Mouse (Mus musculus): ENCODE data around the gene B3gnt2. TPM values are rescaled to one million over a fixed set of nuclear protein-coding genes. Genes with fewer than 3 reads are reported as not detected.

B3gnt2 gene
- polyA plus RNA-seq, 1 experiment from 2014 or later: 12.6 TPM

GRCm38 (mm10) chr11:22867691-22868090 is 6.9 kb upstream of the B3gnt2 start:
- 87% methylated on average over 5 of the region's 5 CpGs for WGBS
- Histone ChIP-seq H3K27ac (no peak overlapping the region), H3K36me3 (no peaks in the 10 kb centered on the region)

GRCm38 (mm10) chr11:22865635-22866246 is 5.0 kb upstream of the B3gnt2 start:
- ATAC-seq (ENCODE audit: borderline replicate concordance, extremely low read depth, low FRiP score, low TSS enrichment): no peak
- Histone ChIP-seq H3K4me1 (peaks cover 7% of the 10 kb centered on the region; the same call in 1 of the 2 replicates), H3K27me3 (0 out of 2 replicates have a peak, but pooled peaks cover 3% of the 10 kb centered on the region), H3K4me3 (no peak overlapping the region), H3K4me2 (no peak overlapping the region), H3K36me3 (no peaks in the 10 kb centered on the region), H3K27ac (no peak overlapping the region), H3K9ac (no peak overlapping the region), H3K9me3 (no peaks in the 10 kb centered on the region)
- WGBS: 87% methylated on average over 7 of the region's 7 CpGs

More at GRCm38 (mm10) chr11:22867691-22868090, 6.9 kb upstream of the B3gnt2 start:
- no peak for ATAC-seq (ENCODE audit: borderline replicate concordance, extremely low read depth, low FRiP score, low TSS enrichment)
- Histone ChIP-seq H3K4me2 (no peak overlapping the region), H3K27me3 (no peaks in the 10 kb centered on the region), H3K9me3 (no peaks in the 10 kb centered on the region), H3K4me1 (peaks cover 19% of the 10 kb centered on the region; the same call in 1 of the 2 replicates), H3K4me3 (no peak overlapping the region), H3K9ac (no peak overlapping the region)

- ATAC-seq (ENCODE audit: borderline replicate concordance, extremely low read depth, low FRiP score, low TSS enrichment): no peak
- Histone ChIP-seq H3K27ac (no peak overlapping the region), H3K36me3 (no peaks in the 10 kb centered on the region), H3K9me3 (no peaks in the 10 kb centered on the region), H3K4me3 (no peak overlapping the region), H3K4me2 (no peak overlapping the region), H3K27me3 (0 out of 2 replicates have a peak, but pooled peaks cover 3% of the 10 kb centered on the region), H3K4me1 (peaks cover 14% of the 10 kb centered on the region; the same call in 1 of the 2 replicates), H3K9ac (no peak overlapping the region)
- 58% methylated on average over 8 of the region's 8 CpGs for WGBS
Observed at GRCm38 (mm10) chr11:22864305-22865060, 3.7 kb upstream of the B3gnt2 start.

- no peak overlapping the region for H3K4me3 ChIP-seq
- no peak overlapping the region for H3K27ac ChIP-seq
- no peaks in the 10 kb centered on the region for H3K36me3 ChIP-seq
- H3K9me3 ChIP-seq: no peaks in the 10 kb centered on the region
- no peak overlapping the region for H3K4me2 ChIP-seq
- H3K9ac ChIP-seq: no peak overlapping the region
- H3K4me1 ChIP-seq: peaks cover 20% of the 10 kb centered on the region
- 48% methylated on average over 4 of the region's 4 CpGs for WGBS
- no peak for ATAC-seq (ENCODE audit: borderline replicate concordance, extremely low read depth, low FRiP score, low TSS enrichment)
- peaks cover 8% of the 10 kb centered on the region for H3K27me3 ChIP-seq
Observed at GRCm38 (mm10) chr11:22863581-22863980, 2.8 kb upstream of the B3gnt2 start.

- peaks cover 24% of the 10 kb centered on the region for H3K4me1 ChIP-seq
- peaks cover 12% of the 10 kb centered on the region for H3K27me3 ChIP-seq
- H3K36me3 ChIP-seq: no peaks in the 10 kb centered on the region
- H3K9me3 ChIP-seq: no peaks in the 10 kb centered on the region
- H3K4me3 ChIP-seq: no peak overlapping the region
- peak overlapping the region; percentile 95; the same call in 1 of the 2 replicates for H3K4me2 ChIP-seq
- WGBS: 56% methylated on average over 4 of the region's 4 CpGs
- no peak overlapping the region for H3K9ac ChIP-seq
- ATAC-seq (ENCODE audit: borderline replicate concordance, extremely low read depth, low FRiP score, low TSS enrichment): no peak
- no peak overlapping the region for H3K27ac ChIP-seq
Observed at GRCm38 (mm10) chr11:22861315-22861714, 554 bp upstream of the B3gnt2 start.

- WGBS: under 1% methylated on average over 55 of the region's 55 CpGs
- ATAC-seq (ENCODE audit: borderline replicate concordance, extremely low read depth, low FRiP score, low TSS enrichment): peak; percentile 93
- Histone ChIP-seq H3K4me3 (peak overlapping the region; percentile 81), H3K4me2 (peak overlapping the region; percentile 95), H3K27me3 (peaks cover 12% of the 10 kb centered on the region), H3K9me3 (no peaks in the 10 kb centered on the region), H3K4me1 (peaks cover 24% of the 10 kb centered on the region), H3K36me3 (no peaks in the 10 kb centered on the region), H3K9ac (peak overlapping the region; percentile 71), H3K27ac (peak overlapping the region; percentile 89)
Observed at GRCm38 (mm10) chr11:22859633-22860334, 977 bp downstream of the B3gnt2 start.

- H3K4me2 ChIP-seq: peak overlapping the region; percentile 95
- ATAC-seq (ENCODE audit: borderline replicate concordance, extremely low read depth, low FRiP score, low TSS enrichment): peak; percentile 69
- H3K27me3 ChIP-seq: peaks cover 12% of the 10 kb centered on the region
- H3K4me1 ChIP-seq: peaks cover 24% of the 10 kb centered on the region
- H3K9me3 ChIP-seq: no peaks in the 10 kb centered on the region
- peak overlapping the region; percentile 71 for H3K9ac ChIP-seq
- WGBS: under 1% methylated on average over 32 of the region's 41 CpGs
- peak overlapping the region; percentile 81 for H3K4me3 ChIP-seq
- peak overlapping the region; percentile 89 for H3K27ac ChIP-seq
- H3K36me3 ChIP-seq: no peaks in the 10 kb centered on the region
Observed at GRCm38 (mm10) chr11:22859301-22859632, 1.5 kb downstream of the B3gnt2 start.

- Histone ChIP-seq H3K4me2 (peak overlapping the region; percentile 95), H3K27me3 (peaks cover 12% of the 10 kb centered on the region), H3K4me3 (peak overlapping the region; percentile 81), H3K4me1 (peaks cover 23% of the 10 kb centered on the region), H3K36me3 (no peaks in the 10 kb centered on the region), H3K9me3 (no peaks in the 10 kb centered on the region), H3K27ac (peak overlapping the region; percentile 89), H3K9ac (peak overlapping the region; percentile 71)
- 0 out of 2 replicates have a peak, but pooled peaks have one; percentile 8 for ATAC-seq (ENCODE audit: borderline replicate concordance, extremely low read depth, low FRiP score, low TSS enrichment)
- WGBS: 2% methylated on average over 50 of the region's 50 CpGs
Observed at GRCm38 (mm10) chr11:22858441-22859300, 2.1 kb downstream of the B3gnt2 start.

- 16% methylated on average over 25 of the region's 25 CpGs for WGBS
- Histone ChIP-seq H3K4me2 (peak overlapping the region; percentile 95), H3K27ac (no peak overlapping the region), H3K4me3 (peak overlapping the region; percentile 81), H3K36me3 (no peaks in the 10 kb centered on the region), H3K4me1 (peaks cover 29% of the 10 kb centered on the region), H3K27me3 (peaks cover 12% of the 10 kb centered on the region), H3K9me3 (no peaks in the 10 kb centered on the region), H3K9ac (peak overlapping the region; percentile 71)
- no peak for ATAC-seq (ENCODE audit: borderline replicate concordance, extremely low read depth, low FRiP score, low TSS enrichment)
Observed at GRCm38 (mm10) chr11:22857705-22858440, 2.9 kb downstream of the B3gnt2 start.

- Histone ChIP-seq H3K4me3 (no peak overlapping the region), H3K4me1 (peaks cover 29% of the 10 kb centered on the region), H3K4me2 (peak overlapping the region; percentile 95), H3K9me3 (no peaks in the 10 kb centered on the region), H3K27me3 (peaks cover 9% of the 10 kb centered on the region), H3K9ac (0 out of 2 replicates have a peak overlapping the region, but pooled peaks have one; percentile 71), H3K27ac (no peak overlapping the region), H3K36me3 (no peaks in the 10 kb centered on the region)
- ATAC-seq (ENCODE audit: borderline replicate concordance, extremely low read depth, low FRiP score, low TSS enrichment): no peak
- 84% methylated on average over 5 of the region's 5 CpGs for WGBS
Observed at GRCm38 (mm10) chr11:22857106-22857704, 3.6 kb downstream of the B3gnt2 start.

All from lung, embryonic 15.5 days (tissue).